Mouse (Mus musculus): ENCODE data around the gene Pi16.
A peak's percentile ranks its signal among the peaks of the same experiment; 100 is the strongest.
"Not testable (repeated sequence)": the region's sequence is repeated elsewhere in the genome, so short reads cannot be mapped to it uniquely, and the experiment has no call there.

Pi16 gene

DNA sequence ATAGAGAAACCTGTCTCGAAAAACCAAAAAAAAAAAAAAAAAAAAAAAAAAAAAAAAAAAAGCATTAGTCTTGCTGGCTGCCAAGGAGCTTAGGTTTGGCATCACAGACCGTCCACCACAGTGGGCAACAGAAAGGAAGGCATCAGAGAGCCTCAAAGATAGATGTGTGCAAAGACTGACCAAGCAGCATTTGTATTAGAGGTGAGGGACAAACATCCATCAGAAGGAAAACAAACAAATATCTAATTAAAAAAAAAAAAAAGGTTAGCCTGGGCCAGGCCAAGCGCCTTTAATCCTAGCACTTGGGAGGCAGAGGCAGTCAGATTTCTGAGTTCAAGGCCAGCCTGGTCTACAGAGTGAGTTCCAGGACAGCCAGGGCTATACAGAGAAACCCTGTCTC is at the start of gene Pi16:
Gene Pi16 (plus strand): TSS at position 301 of the 400 bp plus-strand sequence.
- DNase-seq = not testable (repeated sequence)

DNA sequence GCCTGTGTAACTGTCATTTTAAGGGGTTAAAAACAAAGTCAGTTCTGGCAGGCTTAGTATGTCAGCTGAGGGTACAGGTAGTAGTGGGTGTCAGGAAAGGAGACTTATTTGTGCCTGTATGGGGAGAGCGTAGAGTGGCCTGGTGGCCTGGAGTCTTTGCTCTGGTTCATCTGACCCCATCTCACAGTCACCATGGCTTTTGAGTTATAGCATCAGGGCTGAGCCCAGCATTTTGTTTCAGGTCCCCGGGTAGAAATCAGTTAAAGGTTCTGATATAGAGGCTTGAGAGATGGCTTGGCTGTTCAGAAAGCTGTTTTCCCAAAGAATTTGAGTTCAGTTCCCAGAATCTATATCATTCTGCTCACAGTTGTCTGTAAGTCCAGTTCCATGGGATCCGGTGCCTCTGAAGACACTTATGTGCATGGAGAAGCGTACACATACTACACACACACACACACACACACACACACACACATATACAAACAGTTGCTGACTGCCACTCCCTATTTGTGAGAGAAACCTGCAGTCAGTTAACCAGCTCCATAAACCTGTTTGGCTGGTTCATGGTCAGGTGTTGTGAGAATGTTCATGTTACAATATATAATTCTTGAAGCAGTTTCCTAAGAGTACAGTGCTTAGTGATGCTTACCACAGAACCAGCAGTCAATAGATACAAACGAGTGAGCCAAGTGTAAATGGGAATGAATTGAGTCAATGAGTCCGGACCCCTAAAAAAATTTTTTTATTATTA is 49.4 kb upstream of the Pi16 start:
- DNase-seq = peak; percentile 38

DNA sequence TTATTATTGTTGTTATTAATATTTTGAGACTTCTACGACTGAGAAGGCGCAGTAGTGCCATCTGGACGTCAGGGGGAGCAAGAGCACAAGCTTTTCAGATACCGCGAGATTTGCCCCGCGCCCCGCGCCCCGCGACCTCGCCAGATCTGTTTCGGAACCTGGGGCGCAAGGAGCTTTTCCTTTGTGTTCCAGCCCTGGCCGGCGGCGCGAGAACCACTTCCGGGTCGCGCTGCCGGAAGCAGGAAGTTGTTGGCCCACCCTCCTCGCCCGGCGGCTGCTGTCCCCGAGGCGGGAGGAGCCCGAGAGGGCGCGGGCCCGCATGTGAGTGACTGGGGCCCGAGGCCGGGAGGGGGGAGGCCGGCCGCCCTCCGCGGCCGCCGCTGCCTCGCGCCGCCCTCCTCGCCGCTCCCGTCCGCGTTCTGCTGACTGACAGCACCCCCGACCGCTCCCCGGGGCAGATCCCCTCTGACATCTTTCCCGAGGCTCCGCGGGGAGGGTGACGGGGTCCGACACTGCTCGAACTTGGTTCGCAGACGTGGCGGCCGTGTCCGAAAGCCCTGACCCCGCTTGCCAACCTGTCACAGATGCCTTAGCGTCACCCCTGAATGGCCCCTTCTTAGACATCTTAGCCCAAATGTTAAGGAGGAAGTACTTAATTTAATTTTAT is 48.7 kb upstream of the Pi16 start, which contains the start of gene BC004004:
Gene BC004004 (plus strand): TSS at position 107 of the 667 bp plus-strand sequence.
- peak; percentile 96 for DNase-seq

DNA sequence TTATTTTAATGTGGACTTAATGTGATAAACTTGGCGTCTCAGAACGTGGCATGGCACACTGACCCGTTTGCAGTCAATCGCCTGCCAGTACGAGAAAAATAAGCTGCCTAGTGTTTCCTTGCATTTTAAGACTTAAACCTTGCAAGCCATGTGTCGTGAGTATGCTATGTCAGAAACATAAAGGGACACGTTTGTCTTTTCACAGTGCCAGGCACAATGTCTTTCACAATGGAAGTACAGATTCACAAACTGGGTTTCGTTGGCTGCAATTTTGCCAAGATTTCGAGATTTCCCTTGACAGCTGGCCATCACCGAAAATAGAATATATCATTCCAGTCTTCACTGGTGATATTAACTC is 48.2 kb upstream of the Pi16 start:
- no peak for DNase-seq

DNA sequence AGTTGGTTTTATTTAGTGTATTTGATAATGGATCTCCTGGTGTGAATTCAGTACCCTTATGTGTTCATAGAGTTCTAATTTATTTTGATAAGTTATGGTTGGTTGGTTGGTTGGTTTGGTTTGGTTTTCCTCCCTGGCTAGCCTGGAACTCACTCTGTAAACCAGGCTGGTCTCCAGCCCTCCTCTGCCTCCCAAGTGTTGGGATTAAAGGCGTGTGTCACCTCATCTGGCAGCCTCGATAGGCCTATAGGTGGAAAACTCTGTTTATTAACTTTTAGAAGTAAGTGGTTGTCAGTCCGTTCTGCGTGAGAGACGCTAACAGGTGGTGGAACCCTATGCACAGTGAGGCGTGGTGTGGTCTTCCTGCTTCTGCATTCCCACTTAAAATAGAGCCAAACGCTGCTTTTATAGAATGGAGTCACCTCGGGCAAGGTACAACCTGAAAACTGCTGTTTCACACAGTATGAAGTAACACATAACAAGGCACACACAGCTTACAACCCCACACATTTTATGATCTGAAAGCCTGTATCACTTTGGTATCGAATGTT is 47.3 kb upstream of the Pi16 start:
- no peak for DNase-seq

DNA sequence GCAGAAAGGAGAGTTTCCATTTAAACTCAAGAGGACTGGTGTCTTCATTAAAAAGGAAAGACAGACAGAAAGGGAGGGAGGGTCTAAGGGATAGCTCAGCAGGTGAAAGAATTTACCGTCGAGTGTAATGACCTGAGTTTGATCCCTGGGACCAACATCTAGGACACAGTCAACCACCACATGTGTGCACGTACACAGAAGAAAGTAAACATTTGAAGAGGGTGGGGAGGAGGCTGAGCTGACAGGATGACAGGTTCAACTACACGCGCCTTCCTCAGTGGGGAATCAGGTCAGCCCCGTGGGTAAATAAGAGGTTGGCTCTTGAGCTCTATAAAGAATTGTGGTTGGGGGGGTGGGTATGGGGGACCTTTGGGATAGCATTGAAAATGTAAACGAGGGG is 44.3 kb upstream of the Pi16 start:
- no peak for DNase-seq

DNA sequence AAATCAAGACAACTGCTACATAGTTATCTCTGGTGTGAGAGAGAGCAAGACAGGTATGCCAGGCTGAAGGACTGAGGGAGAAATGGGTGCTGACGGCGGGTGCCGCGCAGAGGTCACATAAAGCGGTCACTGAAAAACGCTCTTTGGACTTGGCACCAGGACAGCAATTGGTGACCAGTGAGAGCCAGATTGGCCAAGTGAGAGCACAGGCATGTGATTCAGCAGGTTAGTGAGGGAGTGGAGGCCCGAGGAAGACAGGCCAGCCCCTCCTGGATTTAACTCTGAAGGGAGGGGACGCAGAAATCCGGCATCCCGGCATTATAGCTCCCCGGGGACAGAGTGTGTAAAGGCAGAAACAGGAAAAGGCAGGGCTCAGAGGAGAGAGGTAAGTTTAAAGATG is 43.6 kb upstream of the Pi16 start:
- DNase-seq = peak; percentile 94

DNA sequence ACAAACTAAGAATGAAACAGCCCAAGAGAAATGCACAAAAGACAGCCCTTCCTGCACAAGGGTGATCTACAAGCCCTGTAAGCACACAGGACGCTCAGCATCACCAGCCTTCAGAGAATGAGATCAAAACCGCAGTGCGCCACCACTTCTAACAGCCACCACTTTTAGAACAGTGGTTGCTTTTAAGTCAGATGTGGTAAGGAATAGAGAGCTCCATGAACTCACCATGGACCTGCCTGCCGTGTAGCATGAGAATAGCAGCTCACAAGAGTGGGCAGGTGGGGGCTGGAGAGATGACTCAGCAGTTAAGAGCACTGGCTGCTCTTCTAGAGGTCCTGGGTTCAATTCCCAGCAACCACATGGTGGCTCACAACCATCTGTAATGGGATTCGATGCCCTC is 37.1 kb upstream of the Pi16 start:
- DNase-seq = no peak

DNA sequence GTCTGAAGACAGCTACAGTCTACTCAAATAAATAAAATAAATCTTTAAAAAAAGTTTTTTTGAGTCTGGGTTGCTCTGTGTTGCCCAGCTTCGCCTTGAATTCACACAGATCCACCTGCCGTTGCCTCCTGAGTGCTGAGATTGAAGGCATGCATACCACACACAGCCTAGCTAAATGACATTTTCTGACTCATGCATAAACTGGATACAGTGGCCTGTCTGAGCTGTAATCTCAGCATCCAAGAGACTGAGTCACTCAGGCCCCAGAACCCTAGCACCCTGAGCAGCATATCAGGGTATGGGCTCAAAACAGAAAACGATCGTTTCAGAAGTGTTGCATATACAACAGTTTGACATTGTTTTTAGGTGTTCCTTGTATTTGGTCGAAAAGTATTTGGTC is 35.9 kb upstream of the Pi16 start:
- DNase-seq = no peak

DNA sequence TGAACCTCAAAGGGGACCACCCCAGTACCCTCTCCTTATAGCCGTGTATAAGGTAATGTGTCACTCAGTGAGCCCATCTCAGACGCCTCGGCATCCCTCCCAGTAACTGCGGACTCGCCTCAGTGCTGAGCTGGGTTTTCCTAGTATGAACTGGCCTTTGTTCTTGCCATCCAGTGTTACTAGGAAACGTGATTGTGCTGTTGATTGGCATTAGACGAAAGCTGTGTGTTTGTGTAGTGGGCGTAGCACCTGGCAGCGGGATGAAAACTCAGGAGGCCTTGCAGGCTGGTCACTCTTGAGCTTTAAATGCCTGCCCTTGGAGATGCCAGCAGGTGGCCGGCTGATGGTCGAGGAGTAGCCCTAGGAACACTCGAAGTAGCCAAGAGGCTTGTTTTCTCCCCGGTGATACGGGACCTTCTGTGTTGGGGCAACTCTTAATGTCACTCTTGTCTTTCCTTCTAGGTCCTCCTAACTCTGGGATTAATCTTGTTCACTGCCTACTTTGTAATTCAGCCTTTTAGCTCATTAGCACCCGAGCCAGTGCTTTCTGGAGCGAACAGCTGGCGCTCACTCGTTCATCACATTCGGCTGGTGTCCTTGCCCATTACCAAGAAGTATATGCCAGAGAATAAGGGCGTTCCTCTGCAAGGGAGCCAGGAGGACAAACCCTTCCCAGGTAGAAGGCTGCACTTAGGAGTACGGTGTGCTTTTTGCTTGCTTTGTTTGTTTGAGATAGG is 35.1 kb upstream of the Pi16 start:
- DNase-seq = no peak

DNA sequence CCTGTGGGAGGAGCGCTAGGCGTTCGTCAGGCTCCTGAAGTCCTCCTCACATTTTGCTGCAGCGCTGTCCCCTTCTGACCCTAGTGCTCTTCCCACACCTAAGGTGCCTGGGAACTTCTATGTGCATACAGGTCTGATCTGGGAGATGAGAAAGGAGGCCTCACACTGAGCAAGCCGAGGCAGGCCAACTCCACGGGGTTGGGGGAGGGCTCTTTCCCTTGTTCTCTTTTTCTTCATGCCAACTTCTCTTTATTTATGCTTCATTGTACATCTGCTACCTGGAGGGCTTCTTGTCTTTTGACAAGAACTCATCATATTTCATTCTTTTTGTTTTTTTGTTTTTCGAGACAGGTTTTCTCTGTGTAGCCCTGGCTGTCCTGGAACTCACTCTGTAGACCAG is 25.7 kb upstream of the Pi16 start:
- DNase-seq = no peak

DNA sequence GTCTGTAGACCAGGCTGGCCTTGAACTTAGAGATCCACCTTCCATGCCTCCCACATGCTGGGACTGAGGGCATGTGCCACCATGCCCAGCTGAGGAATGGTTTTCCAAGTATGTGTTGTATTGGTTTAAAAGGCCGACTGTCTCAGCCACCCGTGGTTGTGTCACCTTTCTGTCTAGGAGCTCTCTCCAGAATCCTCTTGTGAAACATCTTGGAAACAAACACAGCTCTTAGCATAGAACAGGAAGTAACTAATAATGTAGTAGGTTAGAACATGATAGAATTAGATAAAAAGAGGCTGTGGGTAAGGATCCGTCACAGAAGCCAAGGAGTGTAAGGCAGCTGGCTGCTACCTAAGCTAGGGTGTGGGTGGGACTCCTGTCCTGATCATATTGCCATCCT is 24.5 kb upstream of the Pi16 start:
- no peak for DNase-seq

DNA sequence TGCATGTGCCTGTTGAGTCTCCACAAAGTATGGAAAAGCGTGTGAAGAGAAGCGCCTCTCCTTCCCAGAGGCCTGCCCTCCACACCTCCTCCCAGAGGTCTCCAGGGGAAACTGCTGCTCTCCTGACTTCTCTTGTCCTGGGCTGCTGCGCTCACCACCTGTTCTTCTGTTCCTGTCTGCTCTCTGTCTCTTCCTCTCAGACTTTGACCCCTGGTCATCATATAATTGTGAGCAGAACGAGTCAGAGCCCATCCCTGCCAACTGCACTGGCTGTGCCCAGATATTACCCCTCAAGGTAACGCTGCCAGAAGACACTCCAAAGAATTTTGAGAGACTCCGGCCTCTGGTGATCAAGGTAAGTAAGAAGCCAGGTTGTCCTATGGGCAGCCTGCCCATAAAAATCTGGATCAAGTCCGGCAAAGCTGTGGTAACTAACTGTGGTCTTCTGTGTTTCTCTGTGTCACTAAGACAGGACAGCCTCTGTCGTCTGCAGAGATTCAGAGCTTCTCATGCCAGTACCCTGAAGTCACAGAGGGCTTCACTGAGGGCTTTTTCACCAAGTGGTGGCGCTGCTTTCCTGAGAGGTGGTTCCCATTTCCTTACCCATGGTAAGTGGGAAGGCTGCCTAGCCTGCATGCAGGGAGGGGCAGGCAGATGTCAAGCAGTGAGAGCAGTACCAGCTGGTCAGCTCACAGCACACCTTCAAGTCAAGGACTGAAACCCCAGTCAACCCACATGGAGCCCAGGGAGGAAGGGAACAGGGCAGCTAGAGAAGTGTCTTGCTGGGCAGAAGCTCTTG is 23.5 kb upstream of the Pi16 start:
- peak; percentile 60 for DNase-seq

DNA sequence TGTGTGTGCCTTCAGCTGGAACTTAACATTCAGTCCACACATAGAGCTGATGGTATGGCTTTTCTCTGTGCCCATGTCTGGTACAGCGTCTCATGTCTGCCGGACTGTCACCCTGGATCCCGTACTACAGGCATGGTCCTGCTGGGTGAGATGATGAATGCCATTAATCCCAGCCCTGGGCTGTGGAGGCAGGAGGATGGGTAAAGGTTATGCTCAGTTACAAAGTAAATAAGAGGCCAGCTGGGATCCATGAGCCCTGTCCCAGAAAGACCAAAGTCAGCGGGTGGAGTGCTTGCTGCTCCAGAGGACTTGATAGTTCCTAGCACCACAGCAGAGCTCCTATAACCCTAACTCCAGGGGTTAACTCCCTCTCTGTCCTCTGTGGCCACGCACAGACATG is 21.6 kb upstream of the Pi16 start:
- DNase-seq = no peak

DNA sequence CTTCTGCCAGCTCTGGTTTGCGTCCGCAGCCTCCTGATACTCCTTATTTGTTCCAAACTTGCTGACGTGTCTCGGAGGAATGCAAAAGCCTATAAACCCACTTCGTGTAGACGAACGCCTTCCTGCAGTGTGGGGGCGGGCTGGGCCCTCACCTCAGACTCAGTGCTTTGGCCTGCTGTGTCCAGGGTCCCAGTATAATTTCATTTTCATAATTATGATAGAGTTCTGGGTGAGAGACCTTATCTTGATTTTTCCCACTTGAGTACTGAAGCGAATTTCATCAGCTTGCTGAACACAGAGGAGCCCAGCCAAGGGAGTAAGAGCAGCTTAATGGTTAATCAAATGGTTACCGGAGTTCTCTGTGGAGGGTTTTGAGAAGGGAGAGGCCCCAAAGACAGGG is 20.2 kb upstream of the Pi16 start:
- DNase-seq = no peak

DNA sequence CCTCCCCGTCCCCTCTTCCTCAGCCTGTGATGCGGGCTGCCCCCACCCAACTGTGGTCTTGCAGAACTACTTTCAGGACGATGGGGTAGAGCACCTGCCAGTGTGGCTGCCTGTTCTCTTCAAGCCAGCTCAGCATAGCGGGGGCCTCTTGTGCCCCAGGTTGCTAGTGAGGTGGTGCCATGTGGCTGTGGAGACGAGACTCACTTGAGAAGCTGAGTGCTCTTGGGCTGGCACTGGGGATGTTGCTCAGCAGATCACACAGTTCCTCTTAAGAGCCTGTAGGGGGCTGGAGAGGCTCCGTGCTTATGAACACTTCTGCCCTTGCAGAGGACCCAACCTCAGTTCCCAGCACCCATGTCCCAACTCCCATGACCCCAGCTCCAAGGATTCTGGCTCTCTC is 19.7 kb upstream of the Pi16 start:
- no peak for DNase-seq

DNA sequence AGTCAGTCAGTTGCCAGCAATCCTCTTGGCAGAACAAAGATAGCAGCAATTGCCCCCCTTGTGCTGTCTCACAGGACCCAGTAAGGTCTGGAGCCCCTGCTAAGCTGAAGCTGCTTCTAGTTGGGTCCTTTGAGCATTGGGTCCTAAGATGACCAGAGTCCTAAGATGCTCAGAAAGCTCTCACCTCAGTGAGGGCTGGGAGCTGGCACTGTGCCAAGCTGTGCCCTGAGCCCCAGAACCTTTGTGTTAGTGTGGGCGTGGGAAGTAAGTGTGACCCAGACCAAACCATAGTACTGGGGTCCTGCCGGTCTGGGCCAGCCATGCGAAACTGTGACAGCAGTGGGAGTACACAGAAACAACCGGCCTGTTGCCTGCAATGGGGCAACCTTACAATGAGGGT is 18.2 kb upstream of the Pi16 start:
- DNase-seq = no peak

DNA sequence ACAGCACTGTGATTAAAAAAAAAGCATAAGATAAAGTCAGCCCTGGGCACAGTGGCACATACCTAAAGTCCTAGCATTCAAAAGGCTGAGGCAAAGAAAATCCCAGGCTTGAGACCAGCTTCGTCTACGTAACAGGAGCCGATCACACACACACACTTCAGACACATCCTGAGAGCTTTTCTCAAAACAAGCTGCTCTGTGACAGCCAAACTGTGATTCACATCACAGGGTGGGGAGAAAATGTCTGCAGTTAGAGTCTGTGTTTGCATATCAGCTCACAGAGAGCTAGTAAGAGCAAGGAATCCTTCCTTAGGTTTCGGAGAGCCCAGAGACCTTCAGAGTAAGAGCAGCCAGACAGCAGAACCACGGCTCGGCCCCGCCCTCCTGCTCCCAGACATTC is 16.6 kb upstream of the Pi16 start:
- no peak for DNase-seq

DNA sequence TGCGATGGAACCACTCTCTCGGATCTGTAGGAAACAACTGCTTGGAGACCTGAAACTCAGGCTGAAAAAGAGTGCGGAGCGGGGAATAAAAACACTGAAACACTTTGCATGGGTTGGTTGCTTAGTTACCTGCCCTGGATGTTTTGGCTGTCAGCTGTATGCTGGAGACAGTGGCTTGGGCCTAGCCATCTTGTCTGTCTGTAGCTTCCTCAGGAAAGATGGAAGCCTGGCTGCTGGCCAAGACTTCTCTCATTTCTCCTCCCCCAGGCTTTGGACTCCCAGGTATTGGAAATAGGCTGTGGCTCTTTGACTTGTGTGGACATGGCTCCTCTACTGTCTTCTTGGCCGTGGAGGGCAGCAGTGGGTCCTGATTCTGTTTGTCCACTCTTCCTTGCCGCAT is 16.1 kb upstream of the Pi16 start:
- no peak for DNase-seq

DNA sequence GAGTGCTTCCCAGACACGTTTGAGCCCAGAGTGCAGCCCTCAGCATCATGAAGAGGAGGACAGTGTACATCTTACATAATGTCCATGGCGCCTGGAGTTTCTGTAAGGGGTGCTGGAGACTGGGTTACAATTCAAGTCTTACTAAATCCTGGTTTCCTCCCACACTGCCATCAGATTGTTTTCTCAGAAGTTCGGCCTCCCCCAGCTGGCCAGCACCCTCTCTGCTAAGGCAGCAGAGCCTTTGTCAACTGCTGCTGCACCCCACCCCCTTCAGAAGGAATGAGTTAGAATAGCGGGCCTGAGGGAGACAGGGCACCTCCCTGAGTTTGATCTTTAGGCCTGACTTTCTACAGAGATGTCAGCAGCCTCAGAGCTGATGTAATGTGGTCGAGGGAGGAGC is 15.3 kb upstream of the Pi16 start:
- DNase-seq = no peak

DNA sequence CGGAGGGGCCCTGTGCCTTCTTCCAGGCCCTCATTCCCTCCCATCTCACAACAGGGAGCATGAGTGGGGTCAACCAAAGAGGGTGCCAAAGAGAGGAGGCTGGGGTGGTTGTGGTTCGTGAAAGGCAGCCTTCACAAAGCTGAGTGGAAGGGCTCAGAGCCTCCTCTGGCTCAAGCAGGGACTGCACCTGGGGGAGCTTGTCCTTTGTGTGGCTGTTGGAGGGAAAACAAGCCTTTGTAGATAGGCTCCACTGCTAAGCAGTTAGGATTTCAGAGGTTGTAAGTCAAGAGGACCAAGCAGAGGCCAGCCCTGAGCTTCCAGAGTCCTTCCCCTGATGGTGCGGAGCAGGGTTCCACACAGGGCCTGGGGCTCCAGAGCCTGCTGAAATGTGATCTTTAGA is 14.4 kb upstream of the Pi16 start:
- no peak for DNase-seq

DNA sequence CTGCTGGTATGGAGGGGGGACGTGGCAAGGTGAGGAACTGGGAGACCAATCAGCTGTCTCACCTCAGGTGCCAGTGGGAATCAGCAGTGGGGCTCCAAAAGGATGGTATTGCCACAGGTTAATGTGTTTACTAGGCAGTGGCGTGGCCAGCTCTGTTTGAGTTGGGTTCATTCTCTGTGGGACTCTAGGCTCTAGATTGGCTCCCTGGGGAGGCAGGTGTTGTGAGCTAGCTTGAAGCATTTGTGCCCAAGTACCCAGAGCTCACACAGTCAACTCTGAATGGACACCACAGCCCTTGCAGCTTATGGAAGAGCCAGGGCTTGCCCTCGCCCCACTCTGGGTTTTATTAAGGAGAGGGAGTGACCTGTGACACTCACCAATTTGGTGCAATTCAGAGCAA is 13.6 kb upstream of the Pi16 start:
- no peak for DNase-seq

Measured in kidney, adult 11 months (tissue).